Mouse (Mus musculus): ENCODE measurements around the gene Olfr801.

GRCm38 (mm10) chr10:129627834-129628233, 45.8 kb downstream of the Olfr801 start, which contains the start of gene Olfr798:
- TF ChIP-seq RCOR1 (conservative IDR thresholded peaks at IDR 0.05; ENCODE audit: low read depth, low read length), result no peak
- TF ChIP-seq TCF12 (IDR thresholded peaks at IDR 0.05; ENCODE audit: low read depth, low read length), result no peak
- no peak for TF ChIP-seq CTCF (conservative IDR thresholded peaks at IDR 0.05 in 1 of 2, IDR thresholded peaks at IDR 0.05 in 1 of 2; ENCODE audit: low read depth in 2 of 2, low read length in 2 of 2)
- no peak for TF ChIP-seq MAFK (IDR thresholded peaks at IDR 0.05; ENCODE audit: insufficient replicate concordance, low read length)
- TF ChIP-seq ZC3H11A (IDR thresholded peaks at IDR 0.05; ENCODE audit: low read depth, low read length), result no peak
- TF ChIP-seq UBTF (IDR thresholded peaks at IDR 0.05; ENCODE audit: low read depth, low read length), result no peak
- no peak for TF ChIP-seq JUND (conservative IDR thresholded peaks at IDR 0.05; ENCODE audit: low read depth, low read length)

All from CH12.LX (cell line).